Mouse (Mus musculus) ES-Bruce4 (cell line): ENCODE data around the gene Rabl2. TPM values are rescaled to one million over a fixed set of nuclear protein-coding genes. Genes with fewer than 3 reads are reported as not detected.

Source experiments
- H3K27ac ChIP-seq: 2 replicates; pipeline ENCODE4 v1.5.1; 2012; ENCODE audit warnings: low read length, inconsistent platforms; ENCODE audit not compliant: insufficient read depth
- H3K27me3 ChIP-seq: 2 replicates; pipeline ENCODE4 v1.6.1; 2012; ENCODE audit warnings: mild to moderate bottlenecking, low read length, inconsistent platforms; ENCODE audit not compliant: control insufficient read depth, poor library complexity, insufficient read depth, severe bottlenecking
- H3K36me3 ChIP-seq: 2 replicates; pipeline ENCODE4 v1.6.1; 2012; ENCODE audit warnings: inconsistent platforms, mild to moderate bottlenecking, low read length, moderate library complexity; ENCODE audit not compliant: control insufficient read depth, poor library complexity, insufficient read depth, severe bottlenecking
- H3K4me1 ChIP-seq: one replicate; pipeline ENCODE4 v1.8.1; 2011; ENCODE audit warnings: low read length; ENCODE audit not compliant: control insufficient read depth, insufficient read depth
- H3K4me3 ChIP-seq: 2 replicates; pipeline ENCODE4 v1.5.1; 2011; ENCODE audit warnings: low read depth, mild to moderate bottlenecking, low read length
- H3K9ac ChIP-seq: 2 replicates; pipeline ENCODE4 v1.6.1; 2012; ENCODE audit warnings: low read depth, mild to moderate bottlenecking, inconsistent platforms; ENCODE audit not compliant: poor library complexity, severe bottlenecking
- H3K9me3 ChIP-seq: replicated peaks from 2 replicates; pipeline ENCODE4 v1.6.1; 2012; ENCODE audit warnings: mild to moderate bottlenecking, low read length, inconsistent platforms; ENCODE audit not compliant: control insufficient read depth, poor library complexity, insufficient read depth, severe bottlenecking
- CTCF ChIP-seq: IDR thresholded peaks from one replicate; pipeline ENCODE4 v1.8.1; 2011; ENCODE audit warnings: low read depth, low read length
- EP300 ChIP-seq: IDR thresholded peaks from 2 replicates; pipeline ENCODE4 v1.6.1; 2011; ENCODE audit warnings: low read depth, low read length; ENCODE audit not compliant: insufficient read depth
- POLR2A ChIP-seq: IDR thresholded peaks from one replicate; pipeline ENCODE4 v1.8.1; 2011; ENCODE audit warnings: low read length; ENCODE audit not compliant: insufficient read depth
- polyA plus RNA-seq: library from polyadenylated mRNA; stranded (reverse); fragments of >200 nt; gene quantifications from 2 replicates; pipeline ENCODE4 v1.2.4, GENCODE M21; 2011; ENCODE audit warnings: low read depth; ENCODE audit not compliant: missing spikeins, insufficient read depth, insufficient read length

Rabl2 gene
- polyA plus RNA-seq: 9.7 and 12.6 TPM in 2 replicates

- TF ChIP-seq CTCF (no peak), EP300 (0 out of 2 replicates have a peak, but pooled peaks have one; percentile 3)
- H3K4me1 ChIP-seq: no peaks in the 10 kb centered on the region
- no peak within 1 kb of the TSS for H3K27ac ChIP-seq
- no peaks in the 10 kb centered on the region for H3K9me3 ChIP-seq
- peak within 1 kb of the TSS; percentile 57 for H3K4me3 ChIP-seq
- no peaks in the 10 kb centered on the region for H3K36me3 ChIP-seq
- H3K27me3 ChIP-seq: no peaks in the 10 kb centered on the region
- peak within 1 kb of the TSS; percentile 45 for H3K9ac ChIP-seq
Measured at GRCm38 (mm10) chr15:89591723-89592455, at the start of gene Rabl2. Rabl2 (minus strand) TSS chr15:89591923.

- H3K27ac ChIP-seq: no peak overlapping the region
- H3K9me3 ChIP-seq: peaks cover 4% of the 10 kb centered on the region; the same call in 1 of the 2 replicates
- H3K4me3 ChIP-seq: no peak overlapping the region
- no peak overlapping the region for H3K9ac ChIP-seq
- no peaks in the 10 kb centered on the region for H3K36me3 ChIP-seq
- H3K27me3 ChIP-seq: no peaks in the 10 kb centered on the region
- no peaks in the 10 kb centered on the region for H3K4me1 ChIP-seq
- TF ChIP-seq CTCF (peak; percentile 54), EP300 (no peak), POLR2A (no peak)
Measured at GRCm38 (mm10) chr15:89623626-89623959, 31.9 kb upstream of the Rabl2 start.

GRCm38 (mm10) chr15:89622959-89623625 is 31.4 kb upstream of the Rabl2 start:
- TF ChIP-seq EP300 (no peak), POLR2A (no peak), CTCF (no peak)
- H3K9ac ChIP-seq: no peak overlapping the region

GRCm38 (mm10) chr15:89622312-89622958 is 30.7 kb upstream of the Rabl2 start:
- Histone ChIP-seq H3K36me3 (no peaks in the 10 kb centered on the region), H3K27ac (no peak overlapping the region), H3K9me3 (peaks cover 4% of the 10 kb centered on the region; the same call in 1 of the 2 replicates), H3K4me3 (peak overlapping the region; percentile 36; the same call in 1 of the 2 replicates), H3K4me1 (no peaks in the 10 kb centered on the region), H3K9ac (no peak overlapping the region), H3K27me3 (no peaks in the 10 kb centered on the region)
- TF ChIP-seq POLR2A: no peak
- peak; percentile 72 for TF ChIP-seq CTCF
- TF ChIP-seq EP300: no peak

More at GRCm38 (mm10) chr15:89622959-89623625, 31.4 kb upstream of the Rabl2 start:
- H3K9me3 ChIP-seq: peaks cover 4% of the 10 kb centered on the region; the same call in 1 of the 2 replicates
- no peak overlapping the region for H3K4me3 ChIP-seq
- no peaks in the 10 kb centered on the region for H3K4me1 ChIP-seq
- no peak overlapping the region for H3K27ac ChIP-seq
- H3K36me3 ChIP-seq: no peaks in the 10 kb centered on the region
- H3K27me3 ChIP-seq: no peaks in the 10 kb centered on the region

- TF ChIP-seq CTCF (no peak), EP300 (no peak), POLR2A (no peak)
- Histone ChIP-seq H3K27me3 (no peaks in the 10 kb centered on the region), H3K4me3 (no peak overlapping the region), H3K27ac (no peak overlapping the region), H3K9me3 (no peaks in the 10 kb centered on the region), H3K36me3 (no peaks in the 10 kb centered on the region), H3K9ac (no peak overlapping the region), H3K4me1 (no peaks in the 10 kb centered on the region)
Measured at GRCm38 (mm10) chr15:89607888-89608287, 16.2 kb upstream of the Rabl2 start.

- TF ChIP-seq POLR2A (no peak), EP300 (no peak), CTCF (no peak)
- Histone ChIP-seq H3K36me3 (no peaks in the 10 kb centered on the region), H3K4me1 (no peaks in the 10 kb centered on the region), H3K9ac (no peak overlapping the region), H3K27me3 (no peaks in the 10 kb centered on the region), H3K4me3 (no peak overlapping the region), H3K9me3 (no peaks in the 10 kb centered on the region), H3K27ac (no peak overlapping the region)
Measured at GRCm38 (mm10) chr15:89607480-89607879, 15.8 kb upstream of the Rabl2 start.
